Mouse (Mus musculus): ENCODE results near the gene Inca1. TPM values are rescaled to one million over a fixed set of nuclear protein-coding genes. Genes with fewer than 3 reads are reported as not detected.

Inca1 gene
- polyA plus RNA-seq, 1 experiment from 2014 or later, result 0.95 TPM

DNA sequence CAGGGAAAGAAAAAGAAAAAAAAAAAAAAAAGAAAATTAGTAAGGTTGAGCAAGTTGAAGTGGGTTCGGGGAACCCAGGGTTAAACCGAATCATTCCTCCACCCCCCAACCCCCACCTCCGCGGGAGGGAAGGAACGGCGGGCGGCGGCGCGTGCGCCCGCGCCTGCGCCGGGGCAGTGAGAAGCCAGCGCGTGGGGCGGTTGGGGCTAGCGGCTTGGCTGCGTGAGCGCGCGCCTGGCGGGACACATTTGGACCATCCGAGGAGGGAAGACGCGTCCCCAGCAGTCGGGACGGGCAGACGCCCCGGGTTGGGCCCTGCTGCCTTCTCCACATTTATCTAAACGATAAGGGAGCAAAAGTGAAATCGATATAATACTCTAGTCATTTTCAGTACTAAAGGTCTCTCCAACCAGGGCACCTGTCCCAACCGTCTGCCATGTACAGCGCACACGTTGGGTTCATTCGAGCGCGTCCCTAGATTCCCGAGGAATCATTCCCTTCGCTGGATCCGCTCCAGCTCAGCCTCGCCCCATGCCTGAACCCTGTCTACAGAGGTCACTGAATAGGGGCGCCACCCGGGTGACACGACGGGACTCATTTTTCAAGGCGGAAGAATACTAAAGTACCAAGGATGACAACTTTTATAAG lies 44.9 kb downstream of the Inca1 start:
- Histone ChIP-seq H3K9me3 (ENCODE audit: control insufficient read depth, low read length) (no peaks in the 10 kb centered on the region), H3K4me1 (ENCODE audit: control insufficient read depth, insufficient read depth, low read length) (peaks cover 28% of the 10 kb centered on the region), H3K36me3 (ENCODE audit: control insufficient read depth, insufficient read depth, low read length) (peaks cover 30% of the 10 kb centered on the region), H3K27me3 (ENCODE audit: control insufficient read depth, insufficient read depth, low read length) (no peaks in the 10 kb centered on the region), H3K27ac (replicated peaks; ENCODE audit: low read depth, low read length) (peak overlapping the region; percentile 96), H3K4me2 (ENCODE audit: low read length) (peak overlapping the region; percentile 86), H3K9ac (replicated peaks; ENCODE audit: low read length) (peak overlapping the region; percentile 97), H3K4me3 (replicated peaks; ENCODE audit: low read depth, low read length) (peak overlapping the region; percentile 99)
- peak; percentile 92 for DNase-seq
- peak; percentile 56 for ATAC-seq (ENCODE audit: low FRiP score, low TSS enrichment)
- under 1% methylated on average over 48 of the region's 48 CpGs for WGBS

DNA sequence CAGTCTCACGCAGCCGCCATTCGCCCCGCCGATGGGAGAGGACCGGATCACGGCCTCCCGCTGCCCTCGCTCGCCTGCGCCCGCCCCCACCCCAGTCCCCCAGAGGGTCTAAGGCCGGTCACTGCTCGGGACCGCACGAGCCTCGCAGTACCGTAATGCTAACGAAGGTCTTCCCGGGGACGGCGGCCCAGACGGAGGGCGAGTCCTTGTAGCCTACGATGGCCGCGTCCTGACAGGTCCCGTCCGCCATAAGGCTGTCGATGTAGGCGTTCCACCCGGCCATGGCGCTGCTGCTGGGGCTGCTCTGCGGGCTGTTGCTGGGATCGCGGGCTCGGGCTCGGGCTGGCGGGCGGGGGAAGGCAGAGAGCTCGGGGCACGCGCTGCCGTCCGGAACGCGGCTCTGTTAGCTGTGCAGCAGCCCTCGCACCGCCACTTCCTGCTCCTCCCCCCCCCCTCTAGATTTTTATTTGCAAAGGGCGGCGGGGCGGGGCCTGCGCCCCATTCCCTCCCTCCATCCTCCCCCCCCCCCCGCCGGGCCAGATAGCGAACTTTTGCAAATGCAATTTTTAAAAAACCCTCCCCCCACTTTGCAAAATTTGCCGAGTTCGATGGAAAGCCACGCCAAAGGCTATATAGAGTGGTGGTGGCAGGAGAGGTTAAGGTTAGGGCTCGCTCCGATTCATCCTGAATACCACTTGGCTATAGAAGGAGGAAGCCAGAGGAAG lies 45.6 kb downstream of the Inca1 start, which contains the start of gene Pfn1:
Gene Pfn1 (minus strand): TSS at position 447 of the 725 bp plus-strand sequence.
- H3K4me3 ChIP-seq (replicated peaks; ENCODE audit: low read depth, low read length), result peak within 1 kb of the TSS; percentile 99
- peak within 1 kb of the TSS; percentile 97 for H3K9ac ChIP-seq (replicated peaks; ENCODE audit: low read length)
- DNase-seq (peak; percentile 90), ATAC-seq (ENCODE audit: low FRiP score, low TSS enrichment) (peak; percentile 57)
- H3K4me1 ChIP-seq (ENCODE audit: control insufficient read depth, insufficient read depth, low read length), result peaks cover 28% of the 10 kb centered on the region
- peak within 1 kb of the TSS; percentile 96 for H3K27ac ChIP-seq (replicated peaks; ENCODE audit: low read depth, low read length)
- H3K36me3 ChIP-seq (ENCODE audit: control insufficient read depth, insufficient read depth, low read length), result peaks cover 37% of the 10 kb centered on the region
- H3K9me3 ChIP-seq (ENCODE audit: control insufficient read depth, low read length), result no peaks in the 10 kb centered on the region
- H3K4me2 ChIP-seq (ENCODE audit: low read length), result peak within 1 kb of the TSS; percentile 86
- WGBS, result under 1% methylated on average over 61 of the region's 61 CpGs
- H3K27me3 ChIP-seq (ENCODE audit: control insufficient read depth, insufficient read depth, low read length), result no peaks in the 10 kb centered on the region

DNA sequence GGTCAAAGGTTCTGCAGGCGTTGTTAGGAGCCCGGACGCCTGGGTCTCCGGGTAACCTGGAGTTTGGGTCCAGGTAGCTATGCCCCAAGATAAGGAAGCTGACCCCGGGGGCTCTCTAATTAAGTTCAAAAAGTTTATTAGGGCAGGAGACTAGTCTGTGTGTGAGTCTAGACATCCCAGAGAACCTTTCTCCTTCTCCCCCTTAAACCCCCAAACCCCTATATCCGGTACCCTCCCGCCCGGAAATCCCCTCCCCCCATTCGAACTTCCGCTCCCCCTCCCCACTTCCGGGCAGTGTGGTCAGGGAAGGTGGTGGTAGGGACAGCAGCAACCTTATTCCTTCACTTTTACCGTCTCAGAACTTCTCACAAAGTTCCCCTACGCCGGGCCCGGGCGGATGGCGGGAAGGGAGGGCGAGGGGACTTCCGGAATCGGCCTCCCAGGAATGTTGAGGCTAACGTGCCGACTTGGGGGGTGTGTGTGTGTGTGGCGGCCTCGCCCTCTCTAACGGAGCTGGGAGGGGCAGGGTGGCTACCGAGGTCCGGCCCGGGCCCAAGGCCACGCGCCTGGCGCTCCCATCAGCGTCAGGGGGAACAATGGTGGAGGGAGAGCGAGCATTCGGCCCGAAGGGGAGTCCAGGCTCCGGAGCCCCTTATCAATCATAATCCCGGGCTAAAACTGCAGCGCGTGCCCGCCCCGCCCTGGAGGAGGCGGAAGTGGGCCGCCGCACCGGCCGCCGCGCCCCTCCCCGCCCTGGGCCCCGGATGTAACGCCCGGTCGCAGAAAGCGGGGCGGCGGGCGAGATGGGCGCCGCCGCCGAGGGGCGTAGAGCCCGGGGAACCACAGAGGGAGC lies 46.4 kb downstream of the Inca1 start:
- DNase-seq (peak; percentile 82), ATAC-seq (ENCODE audit: low FRiP score, low TSS enrichment) (peak; percentile 63)
- Histone ChIP-seq H3K27me3 (ENCODE audit: control insufficient read depth, insufficient read depth, low read length) (no peaks in the 10 kb centered on the region), H3K9me3 (ENCODE audit: control insufficient read depth, low read length) (no peaks in the 10 kb centered on the region), H3K4me1 (ENCODE audit: control insufficient read depth, insufficient read depth, low read length) (peaks cover 35% of the 10 kb centered on the region), H3K27ac (replicated peaks; ENCODE audit: low read depth, low read length) (peak overlapping the region; percentile 96), H3K36me3 (ENCODE audit: control insufficient read depth, insufficient read depth, low read length) (peaks cover 43% of the 10 kb centered on the region), H3K9ac (replicated peaks; ENCODE audit: low read length) (peak overlapping the region; percentile 97), H3K4me3 (replicated peaks; ENCODE audit: low read depth, low read length) (peak overlapping the region; percentile 99), H3K4me2 (ENCODE audit: low read length) (peak overlapping the region; percentile 86)
- 2% methylated on average over 58 of the region's 63 CpGs for WGBS

DNA sequence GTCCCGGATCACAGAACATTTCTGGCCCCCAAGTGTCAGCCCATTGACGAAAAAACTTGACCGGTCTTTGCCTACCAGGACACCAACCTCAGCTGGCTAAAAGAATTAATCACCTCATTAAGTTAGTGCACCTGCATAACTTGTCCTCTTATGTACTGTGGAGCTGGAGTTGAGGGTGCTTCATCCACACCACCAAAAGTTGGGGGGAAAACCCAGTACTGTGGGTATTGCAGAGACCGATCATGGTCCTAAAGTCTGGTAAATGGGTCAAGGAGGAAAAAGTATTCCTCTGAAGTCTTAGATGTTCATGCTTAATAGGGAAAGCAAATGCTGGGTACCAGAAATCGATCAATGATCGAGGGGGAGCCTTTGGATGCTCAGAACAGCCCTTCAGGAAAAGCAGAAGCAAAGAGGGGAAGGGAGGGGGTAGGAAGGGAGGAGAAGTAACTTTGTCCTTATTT lies 47.0 kb downstream of the Inca1 start:
- Histone ChIP-seq H3K27me3 (ENCODE audit: control insufficient read depth, insufficient read depth, low read length) (no peaks in the 10 kb centered on the region), H3K9me3 (ENCODE audit: control insufficient read depth, low read length) (no peaks in the 10 kb centered on the region), H3K4me3 (replicated peaks; ENCODE audit: low read depth, low read length) (peak overlapping the region; percentile 99), H3K36me3 (ENCODE audit: control insufficient read depth, insufficient read depth, low read length) (peaks cover 43% of the 10 kb centered on the region), H3K9ac (replicated peaks; ENCODE audit: low read length) (peak overlapping the region; percentile 97), H3K4me1 (ENCODE audit: control insufficient read depth, insufficient read depth, low read length) (peaks cover 41% of the 10 kb centered on the region), H3K27ac (replicated peaks; ENCODE audit: low read depth, low read length) (peak overlapping the region; percentile 96; the same call in 1 of the 2 replicates), H3K4me2 (ENCODE audit: low read length) (peak overlapping the region; percentile 86)
- ATAC-seq (ENCODE audit: low FRiP score, low TSS enrichment) (no peak; the same call in 1 of the 2 replicates), DNase-seq (no peak)
- 68% methylated on average over 6 of the region's 6 CpGs for WGBS

DNA sequence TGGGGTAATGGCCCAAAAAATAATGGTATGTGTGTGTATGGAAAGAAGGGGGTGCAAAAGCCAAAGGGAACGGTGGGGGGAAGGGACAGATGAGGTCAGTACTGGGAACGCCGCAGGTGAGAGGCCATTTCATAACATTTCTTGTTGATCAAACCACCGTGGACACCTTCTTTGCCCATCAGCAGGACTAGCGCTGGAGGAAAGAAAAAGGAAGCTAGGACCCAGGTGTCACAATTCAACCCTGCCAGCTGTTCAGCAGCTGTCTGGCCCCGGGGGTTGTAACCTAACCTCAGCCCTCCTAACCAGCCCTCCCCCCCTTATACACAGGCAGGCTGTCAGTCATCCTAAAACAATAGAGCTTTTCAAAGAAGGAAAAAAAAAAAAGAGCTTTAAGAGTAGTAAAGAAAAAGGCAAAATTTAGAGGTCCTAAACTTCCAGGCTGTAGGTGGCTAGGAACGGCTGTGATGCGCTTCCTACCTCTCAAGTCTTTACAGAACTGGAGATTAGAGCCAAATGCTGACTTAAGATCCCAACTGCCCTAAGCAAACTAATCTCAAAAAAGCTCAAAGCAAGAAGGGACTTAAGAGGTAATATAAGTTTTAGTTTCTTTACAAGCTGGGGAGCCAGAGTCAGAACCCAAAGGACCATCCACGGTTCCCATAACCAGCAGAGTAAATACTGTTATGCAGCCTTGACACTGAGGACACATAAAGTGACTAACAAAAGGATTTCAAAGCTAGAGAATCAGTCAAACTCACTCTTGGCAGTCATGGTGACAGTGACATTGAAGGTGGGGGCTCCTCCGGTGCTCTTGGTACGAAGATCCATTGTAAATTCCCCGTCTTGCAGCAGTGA lies 47.7 kb downstream of the Inca1 start:
- 77% methylated on average over 12 of the region's 12 CpGs for WGBS
- Histone ChIP-seq H3K4me1 (ENCODE audit: control insufficient read depth, insufficient read depth, low read length) (peaks cover 43% of the 10 kb centered on the region), H3K27me3 (ENCODE audit: control insufficient read depth, insufficient read depth, low read length) (no peaks in the 10 kb centered on the region), H3K4me2 (ENCODE audit: low read length) (peak overlapping the region; percentile 86), H3K9ac (replicated peaks; ENCODE audit: low read length) (no peak overlapping the region), H3K9me3 (ENCODE audit: control insufficient read depth, low read length) (no peaks in the 10 kb centered on the region), H3K36me3 (ENCODE audit: control insufficient read depth, insufficient read depth, low read length) (peaks cover 43% of the 10 kb centered on the region), H3K27ac (replicated peaks; ENCODE audit: low read depth, low read length) (no peak overlapping the region), H3K4me3 (replicated peaks; ENCODE audit: low read depth, low read length) (peak overlapping the region; percentile 99)
- ATAC-seq (ENCODE audit: low FRiP score, low TSS enrichment), result no peak
- no peak for DNase-seq

DNA sequence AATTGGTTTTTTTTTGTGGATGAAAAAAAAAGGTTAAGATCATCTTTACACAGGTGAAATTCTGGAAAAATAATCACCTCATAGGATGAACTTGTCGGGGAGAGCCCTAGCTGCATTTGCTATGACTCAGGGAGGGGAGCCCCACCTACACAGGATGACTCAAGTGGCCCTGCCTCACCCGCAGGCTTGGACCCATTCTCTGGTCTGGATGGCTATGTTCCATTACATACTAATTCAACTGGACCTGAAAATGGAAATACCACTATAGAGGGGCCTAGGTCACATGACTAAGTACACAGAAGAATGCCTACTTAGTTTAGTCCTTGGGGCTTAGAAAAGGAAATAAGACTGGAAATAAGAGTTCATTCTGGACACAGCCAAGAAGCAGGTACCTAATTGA lies 48.6 kb downstream of the Inca1 start:
- peaks cover 39% of the 10 kb centered on the region for H3K4me1 ChIP-seq (ENCODE audit: control insufficient read depth, insufficient read depth, low read length)

DNA sequence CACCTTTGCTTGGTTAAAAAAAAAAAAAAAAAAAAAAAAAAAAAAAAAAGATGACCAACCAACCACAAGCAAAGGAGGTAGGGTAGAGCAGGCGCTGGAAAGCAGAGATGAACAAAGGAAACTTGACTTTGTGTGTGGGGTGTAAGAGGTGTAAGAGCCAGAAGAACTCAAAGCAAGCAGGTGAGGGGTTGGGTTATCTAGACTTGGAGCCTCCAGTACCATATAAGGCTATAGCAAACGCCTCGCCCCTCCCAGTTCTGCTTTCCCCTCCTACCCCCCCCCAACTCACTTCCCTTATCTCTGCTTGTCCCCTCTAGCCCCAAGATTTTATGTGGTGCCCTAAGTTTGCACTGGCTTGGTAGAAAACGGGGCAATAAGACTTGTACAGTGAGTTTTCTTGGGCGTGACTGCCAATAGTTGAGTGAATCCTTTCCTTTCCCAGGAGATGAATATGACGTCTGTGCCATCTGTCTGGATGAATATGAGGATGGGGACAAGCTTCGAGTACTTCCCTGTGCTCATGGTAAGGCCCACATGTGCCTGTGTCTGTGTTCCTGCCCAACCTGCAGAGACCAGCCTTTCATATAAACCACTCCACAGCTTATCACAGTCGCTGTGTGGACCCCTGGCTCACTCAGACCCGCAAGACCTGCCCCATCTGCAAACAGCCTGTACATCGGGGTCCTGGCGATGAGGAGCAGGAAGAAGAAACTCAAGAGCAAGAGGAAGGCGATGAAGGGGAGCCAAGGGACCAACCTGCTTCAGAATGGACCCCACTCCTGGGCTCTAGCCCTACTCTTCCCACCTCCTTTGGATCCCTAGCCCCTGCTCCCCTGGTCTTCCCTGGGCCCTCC lies 49.4 kb downstream of the Inca1 start:
- Histone ChIP-seq H3K9me3 (ENCODE audit: control insufficient read depth, low read length) (no peaks in the 10 kb centered on the region), H3K27ac (replicated peaks; ENCODE audit: low read depth, low read length) (no peak overlapping the region), H3K36me3 (ENCODE audit: control insufficient read depth, insufficient read depth, low read length) (peaks cover 43% of the 10 kb centered on the region), H3K4me2 (ENCODE audit: low read length) (no peak overlapping the region), H3K4me1 (ENCODE audit: control insufficient read depth, insufficient read depth, low read length) (peaks cover 42% of the 10 kb centered on the region), H3K27me3 (ENCODE audit: control insufficient read depth, insufficient read depth, low read length) (no peaks in the 10 kb centered on the region), H3K4me3 (replicated peaks; ENCODE audit: low read depth, low read length) (no peak overlapping the region), H3K9ac (replicated peaks; ENCODE audit: low read length) (no peak overlapping the region)
- DNase-seq, result no peak
- 86% methylated on average over 12 of the region's 12 CpGs for WGBS
- ATAC-seq (ENCODE audit: low FRiP score, low TSS enrichment), result no peak

More for the DNA sequence above, 48.6 kb downstream of the Inca1 start:
- no peak for ATAC-seq (ENCODE audit: low FRiP score, low TSS enrichment)
- Histone ChIP-seq H3K4me2 (ENCODE audit: low read length) (no peak overlapping the region), H3K27me3 (ENCODE audit: control insufficient read depth, insufficient read depth, low read length) (no peaks in the 10 kb centered on the region), H3K36me3 (ENCODE audit: control insufficient read depth, insufficient read depth, low read length) (peaks cover 43% of the 10 kb centered on the region), H3K27ac (replicated peaks; ENCODE audit: low read depth, low read length) (no peak overlapping the region), H3K9me3 (ENCODE audit: control insufficient read depth, low read length) (no peaks in the 10 kb centered on the region), H3K9ac (replicated peaks; ENCODE audit: low read length) (no peak overlapping the region), H3K4me3 (replicated peaks; ENCODE audit: low read depth, low read length) (no peak overlapping the region)
- DNase-seq, result no peak
- 85% methylated on average over 2 of the region's 2 CpGs for WGBS

All from midbrain, embryonic 14.5 days (tissue).